Mouse (Mus musculus) frontal cortex, postnatal 14 days (tissue): ENCODE measurements around the gene Nacc2.

Experiments
- DNase-seq, 2 experiments: peaks; one replicate each; pipeline ENCODE4 v3.0.0; 2022; ENCODE audit warnings: low spot score in 2 of 2

Gene Nacc2

DNA sequence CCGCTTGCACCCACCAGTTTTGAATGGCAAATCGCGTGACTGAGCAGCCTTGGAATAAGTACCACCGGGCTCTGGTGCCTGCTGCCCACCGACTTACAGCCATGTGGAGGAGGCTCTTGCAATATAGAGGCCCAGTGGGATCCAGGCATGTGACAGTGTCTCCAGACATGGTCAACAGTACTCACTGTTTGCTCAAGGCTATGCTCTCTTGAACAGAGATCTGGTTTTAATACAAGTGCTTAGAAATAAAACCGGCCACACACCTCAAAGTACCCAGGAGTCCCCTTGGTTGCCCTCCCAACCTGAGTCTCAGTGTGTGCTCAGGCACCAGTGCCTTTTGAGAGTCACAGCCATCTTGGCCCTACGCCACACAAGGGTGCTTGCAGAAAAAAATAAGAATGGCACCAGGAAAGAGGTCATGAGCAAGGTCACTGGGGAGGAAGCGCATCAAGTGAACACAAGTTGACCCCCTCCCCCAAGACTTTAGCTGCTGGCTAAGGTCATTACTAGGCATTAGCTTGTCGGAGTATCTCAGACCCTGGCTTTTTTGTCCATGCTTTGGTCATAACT is at the start of gene Nacc2:
TSS of gene Nacc2 (minus strand) at position 142 of the 570 bp plus-strand sequence.
- DNase-seq = no peak

DNA sequence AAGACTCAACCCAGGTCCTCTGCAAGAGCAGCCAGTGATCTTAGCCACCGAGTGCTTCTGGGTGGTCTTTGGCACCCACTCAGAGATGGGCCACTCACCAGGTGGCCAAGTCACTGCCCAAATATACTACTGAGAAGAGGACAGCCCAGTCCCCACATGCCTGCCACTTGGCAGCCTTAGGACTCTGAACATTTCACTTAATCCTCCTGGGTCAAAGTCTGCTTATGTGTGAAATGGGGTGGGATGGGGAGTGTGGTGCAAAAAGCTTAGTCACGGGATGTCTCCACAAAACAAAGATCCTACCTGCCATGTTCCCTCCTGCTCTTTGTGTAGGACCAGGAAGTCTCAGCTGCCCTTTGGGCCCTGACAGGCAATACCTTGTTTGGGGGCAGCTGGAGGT is 49.1 kb upstream of the Nacc2 start:
- no peak for DNase-seq

DNA sequence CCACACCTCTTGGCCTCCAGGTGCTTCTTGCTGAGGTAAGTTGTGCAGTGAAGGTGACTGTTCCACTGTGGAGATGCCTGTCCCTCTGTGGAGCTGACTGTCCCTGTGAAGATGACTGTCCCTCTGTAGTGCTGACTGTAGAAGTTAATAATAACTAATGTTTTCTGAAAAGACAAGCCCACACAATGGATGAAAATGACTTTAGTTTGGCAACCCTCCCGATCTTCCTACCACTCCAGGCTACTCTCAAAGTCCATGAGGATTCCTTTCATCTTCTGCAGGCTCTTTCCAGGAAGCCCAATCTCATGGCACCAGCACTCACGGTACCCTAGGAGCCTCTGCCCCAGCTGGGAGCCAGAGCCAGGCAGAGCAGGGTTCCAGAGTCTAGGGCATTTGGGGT is 47.4 kb upstream of the Nacc2 start:
- no peak for DNase-seq

DNA sequence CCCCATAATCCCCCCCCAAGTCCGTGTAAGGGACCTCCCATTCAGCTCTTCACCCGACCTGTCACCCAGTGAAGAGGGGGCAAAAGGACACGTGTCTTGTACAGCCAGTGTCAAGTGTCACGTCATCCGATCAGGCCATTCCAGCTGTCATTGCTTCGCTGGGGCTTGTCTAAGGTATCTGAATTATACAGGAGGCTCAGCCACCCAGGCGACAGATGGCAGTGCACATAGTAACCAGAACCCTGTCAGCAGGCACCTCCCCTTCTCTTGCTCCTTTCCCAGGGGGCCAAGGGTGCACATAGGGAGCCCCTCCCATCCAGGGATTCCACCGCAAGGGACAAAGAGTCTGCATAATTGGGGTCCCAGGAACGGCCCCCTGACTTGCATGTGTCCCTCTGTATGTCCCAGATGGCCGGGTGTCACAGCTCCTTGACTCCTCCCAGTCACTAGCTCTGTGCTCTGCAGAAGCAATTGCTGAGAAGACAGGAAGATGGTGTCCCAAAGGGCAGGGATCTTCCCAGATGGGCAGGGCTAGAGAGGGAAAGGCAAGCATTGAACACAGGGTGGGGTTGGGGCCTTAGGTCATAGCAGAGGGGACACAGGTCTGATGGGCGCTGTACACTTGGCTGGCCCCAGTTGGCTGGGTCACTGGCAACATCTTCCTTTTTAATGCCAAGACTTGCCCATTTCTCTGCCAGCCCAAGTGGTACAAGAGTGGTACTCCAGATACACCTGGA is 46.0 kb upstream of the Nacc2 start:
- no peak for DNase-seq

DNA sequence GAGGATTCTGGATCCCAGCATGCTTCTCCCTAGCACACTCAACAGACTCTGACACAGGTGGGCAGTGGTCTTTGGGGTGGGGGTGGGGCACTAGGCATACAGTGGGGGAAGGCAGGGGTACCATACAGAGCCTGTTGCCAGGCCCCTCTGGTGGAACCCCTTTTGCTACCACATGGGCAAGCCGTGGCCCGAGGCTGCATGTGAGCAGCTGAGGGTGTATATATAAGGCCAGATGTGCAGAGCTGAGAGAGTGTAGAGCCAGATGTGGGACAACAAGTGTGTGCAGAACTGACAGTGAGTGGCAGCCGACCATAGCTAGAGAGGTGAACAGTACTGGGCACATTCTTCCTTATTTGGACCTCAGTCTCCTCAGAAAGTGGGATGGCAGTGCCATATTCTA is 43.9 kb upstream of the Nacc2 start:
- DNase-seq = no peak

DNA sequence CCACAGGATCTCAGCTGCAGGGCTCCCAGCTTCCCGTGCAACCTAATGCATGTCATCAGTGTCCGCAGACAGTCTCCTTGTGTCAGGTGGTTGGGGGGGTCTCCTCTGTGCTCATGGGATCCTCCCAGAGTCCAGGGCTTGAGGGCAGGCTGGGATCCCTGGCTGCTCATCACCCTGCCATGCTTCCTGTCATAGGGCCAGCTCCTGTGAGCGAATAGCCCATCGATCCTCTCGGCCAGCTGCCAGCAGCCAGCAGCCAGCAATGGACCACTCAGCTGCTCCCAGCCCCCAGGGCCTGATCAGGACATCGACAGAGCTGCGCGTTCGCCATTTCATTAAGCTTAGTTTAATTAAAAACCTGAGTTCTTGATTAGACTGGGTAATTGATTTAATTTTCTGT is 35.0 kb upstream of the Nacc2 start:
- DNase-seq = no peak

DNA sequence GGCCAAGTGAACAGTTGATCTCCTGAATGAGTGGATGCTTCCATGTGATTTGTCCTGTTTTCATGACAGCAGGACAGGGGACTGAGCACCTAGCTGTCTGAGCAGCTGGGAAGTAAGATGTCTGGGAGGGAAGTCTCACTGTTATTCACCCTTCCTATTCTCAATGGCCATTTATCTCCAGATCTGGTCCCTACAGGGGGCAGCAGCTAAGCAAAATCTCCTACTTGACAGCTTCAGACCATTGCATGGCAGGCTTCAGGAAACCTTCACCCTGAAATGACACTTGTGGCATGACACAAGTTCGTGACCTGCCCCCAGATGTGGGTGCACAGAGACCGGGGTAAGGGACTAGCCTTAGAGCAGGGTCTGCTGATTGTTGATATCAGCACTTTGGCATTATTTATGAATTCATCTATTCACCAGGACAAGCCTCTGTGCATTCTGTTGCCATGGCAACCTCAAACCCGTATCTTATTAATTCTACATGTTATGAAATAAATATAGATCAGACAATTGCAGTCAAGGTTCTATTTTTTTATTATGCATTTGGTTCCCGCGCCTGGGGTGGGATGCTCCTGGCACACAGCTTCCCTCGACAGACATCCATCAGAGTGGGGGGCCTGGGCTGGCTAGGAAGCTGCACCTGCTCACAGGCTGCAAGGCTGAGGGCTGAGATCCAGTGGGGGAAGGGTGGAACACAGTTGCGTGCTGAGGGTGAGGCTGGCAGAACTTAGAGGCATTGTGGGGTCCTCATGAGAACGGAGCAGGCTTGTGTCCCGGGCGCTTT is 33.4 kb upstream of the Nacc2 start:
- peak in 1 of 2 experiments; percentile 13 for DNase-seq

DNA sequence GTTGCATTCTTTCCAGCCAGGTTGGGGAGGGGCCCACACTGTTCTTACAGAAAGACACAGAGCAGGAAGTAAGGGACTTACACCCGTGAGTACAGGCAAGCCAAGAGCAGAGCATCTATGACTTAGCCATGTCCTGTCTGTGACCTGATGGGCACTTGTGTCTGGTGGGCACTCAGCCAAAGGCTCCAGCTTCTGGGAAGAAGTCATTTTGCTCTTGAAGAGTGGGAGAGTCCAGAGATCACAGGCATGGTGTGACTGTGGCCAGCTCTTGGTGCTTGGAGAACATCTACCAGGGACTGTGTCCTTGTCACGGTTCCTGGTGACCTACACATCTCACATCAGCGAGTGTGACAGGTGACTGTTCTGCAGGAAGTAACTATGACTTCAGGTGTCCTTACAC is 32.7 kb upstream of the Nacc2 start:
- DNase-seq = no peak

DNA sequence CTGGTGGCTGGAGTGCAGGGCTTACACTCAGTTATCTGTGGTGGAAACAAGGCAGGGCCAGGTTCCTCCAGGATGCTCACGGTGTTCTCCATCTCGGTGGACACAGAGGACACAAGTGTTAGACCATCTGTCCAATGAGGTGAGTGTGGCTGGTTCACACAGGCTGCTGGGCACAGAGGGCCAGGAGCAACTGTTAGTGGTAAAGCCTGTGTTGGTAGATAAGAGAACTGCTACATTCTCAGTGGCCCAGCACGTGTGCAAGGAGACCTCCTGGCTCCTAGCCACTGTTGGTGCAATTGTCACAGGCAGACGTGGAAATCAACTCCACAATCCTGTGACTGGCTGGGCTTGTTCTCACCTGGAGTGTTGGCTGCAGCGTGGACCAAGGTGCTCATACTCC is 31.6 kb upstream of the Nacc2 start:
- DNase-seq = no peak

DNA sequence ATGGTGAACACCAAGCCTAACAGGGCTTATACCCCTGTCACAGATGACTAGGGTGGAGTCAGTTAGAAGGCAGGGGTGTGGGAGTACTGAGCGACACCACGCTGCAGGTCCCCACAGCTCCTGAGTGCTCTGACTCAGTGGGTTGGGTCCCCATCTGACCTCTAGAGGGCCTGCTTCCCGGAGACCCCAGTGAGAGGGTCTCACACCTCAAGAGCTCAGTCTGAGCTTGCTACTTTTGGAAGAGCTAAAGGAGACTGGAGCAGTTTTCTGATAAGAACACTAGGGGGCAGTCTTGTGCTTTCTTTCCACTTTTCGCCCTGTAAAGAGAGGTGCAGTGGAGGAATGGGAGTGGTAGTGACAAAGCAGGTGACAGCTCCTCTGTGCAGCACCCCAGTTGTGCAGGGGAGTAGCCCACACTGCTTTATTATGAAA is 30.9 kb upstream of the Nacc2 start:
- DNase-seq = no peak

DNA sequence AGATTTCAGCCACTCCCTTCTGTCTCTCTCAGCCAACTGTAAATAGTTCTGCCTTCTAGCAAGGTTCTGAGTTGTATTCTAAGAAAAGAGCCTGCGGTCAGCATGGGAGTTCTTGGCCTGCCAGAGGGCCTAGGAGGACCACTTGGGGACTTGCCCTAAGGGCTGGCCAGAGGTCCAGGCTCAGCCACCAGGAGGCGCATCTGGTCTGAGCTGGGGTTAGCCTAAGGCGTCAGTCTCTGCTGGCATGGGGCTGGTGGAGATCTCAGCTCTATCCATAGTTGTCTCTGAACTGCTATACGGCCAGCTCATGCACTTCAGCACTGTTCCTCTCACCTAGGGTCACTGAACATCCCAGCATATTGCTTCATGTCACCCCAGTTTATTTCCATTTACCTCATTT is 30.3 kb upstream of the Nacc2 start:
- no peak for DNase-seq

DNA sequence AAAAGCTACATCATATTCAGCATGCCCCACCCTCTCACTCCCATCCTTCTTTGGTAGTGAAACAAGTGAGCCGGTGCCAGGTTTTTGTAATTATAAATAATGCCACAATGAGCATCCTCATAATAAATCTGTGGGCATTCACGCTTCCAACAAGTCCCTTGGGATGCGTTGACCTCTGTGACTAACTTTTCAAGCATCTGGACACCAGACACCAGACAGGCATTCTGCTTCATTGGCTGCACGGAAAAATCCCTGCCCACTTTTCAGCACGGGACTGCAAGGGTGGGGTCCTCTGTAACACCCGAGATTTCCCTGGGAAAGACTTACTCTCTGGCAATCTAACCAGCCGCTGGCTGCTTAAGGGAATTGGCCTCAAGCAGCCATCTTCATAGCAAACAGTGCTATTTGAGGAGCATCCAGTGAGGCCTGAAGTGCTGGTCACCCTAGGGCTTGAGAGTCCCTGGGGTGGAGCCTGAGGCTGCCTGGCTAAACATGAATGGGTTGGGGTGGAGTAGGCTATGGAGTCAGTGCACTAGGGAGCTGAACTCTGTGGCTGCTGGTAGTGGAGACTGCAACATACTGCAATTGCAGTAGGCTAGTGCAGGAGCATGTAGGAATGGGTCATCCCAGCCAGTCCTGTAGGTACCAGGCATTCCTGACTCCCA is 24.8 kb upstream of the Nacc2 start:
- DNase-seq = no peak

DNA sequence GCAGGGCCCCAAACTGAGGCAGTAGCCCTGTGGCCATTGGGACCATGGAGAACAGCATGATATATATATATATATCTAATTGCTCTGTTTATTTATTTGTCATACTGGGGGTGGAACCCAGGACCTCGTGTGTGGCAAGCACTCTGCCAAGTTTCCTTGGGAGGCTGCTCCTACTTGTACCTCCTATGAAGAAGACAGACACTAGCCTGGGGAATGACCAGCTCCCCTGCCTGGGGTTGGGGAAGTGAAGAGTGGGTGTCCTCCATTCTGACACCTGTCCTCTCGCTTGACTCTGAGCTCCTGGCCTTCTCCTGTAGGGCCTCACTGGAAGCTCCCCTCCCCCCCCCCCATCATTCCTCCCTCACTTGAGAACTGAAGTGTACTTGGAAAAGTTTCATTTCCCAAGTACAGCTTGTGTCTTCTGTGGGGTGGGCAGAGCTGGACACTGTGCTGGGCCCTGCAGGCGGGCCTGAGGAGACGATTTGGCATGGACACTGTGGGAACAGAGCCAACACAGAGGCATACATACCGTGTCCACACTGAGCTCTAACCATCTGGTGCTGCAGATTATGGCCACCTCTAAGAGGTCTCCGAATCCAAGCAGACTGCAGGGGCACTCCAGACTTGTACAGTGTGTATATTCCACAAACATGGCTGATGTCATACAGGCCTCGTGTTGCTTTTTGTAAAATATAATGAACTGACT is 23.5 kb upstream of the Nacc2 start:
- DNase-seq = no peak

DNA sequence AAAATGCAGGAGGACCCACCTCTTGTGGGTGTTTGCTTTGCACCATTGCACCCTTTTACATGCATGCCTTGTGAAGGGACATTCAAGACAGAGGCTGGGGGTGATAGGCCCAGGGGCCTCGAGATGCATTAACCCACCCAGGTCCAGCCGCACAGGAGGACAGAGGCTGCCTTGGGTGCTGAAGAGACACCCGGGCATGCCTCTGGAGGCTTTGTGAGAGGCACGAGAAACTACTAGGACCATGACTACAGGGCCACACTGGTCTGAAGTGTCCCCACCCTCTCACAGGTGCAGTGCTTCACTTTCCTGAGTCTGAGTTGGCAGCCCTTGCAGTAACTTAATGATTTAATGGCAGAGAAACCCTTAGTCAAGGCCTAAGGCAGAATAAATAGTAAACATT is 22.1 kb upstream of the Nacc2 start:
- no peak for DNase-seq

DNA sequence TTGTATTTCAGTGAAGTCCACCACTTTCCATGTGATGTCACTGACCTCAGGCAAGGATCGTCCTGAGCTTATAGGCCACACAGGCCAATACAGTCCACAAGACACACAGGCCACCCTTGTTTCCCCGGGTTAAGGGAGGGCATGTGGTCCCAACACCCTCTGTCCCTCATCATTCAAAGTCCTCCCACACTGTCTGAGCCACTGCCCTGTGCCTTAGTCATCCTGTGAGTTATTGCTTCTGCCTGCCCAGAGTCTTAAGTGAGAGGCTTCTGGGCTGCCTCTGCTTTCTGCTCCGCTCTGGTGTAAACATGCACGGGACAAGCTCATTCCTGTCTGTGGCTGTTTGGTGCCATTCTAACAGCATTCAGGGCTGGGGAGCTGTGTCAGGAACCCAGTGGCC is 21.3 kb upstream of the Nacc2 start:
- DNase-seq = no peak

DNA sequence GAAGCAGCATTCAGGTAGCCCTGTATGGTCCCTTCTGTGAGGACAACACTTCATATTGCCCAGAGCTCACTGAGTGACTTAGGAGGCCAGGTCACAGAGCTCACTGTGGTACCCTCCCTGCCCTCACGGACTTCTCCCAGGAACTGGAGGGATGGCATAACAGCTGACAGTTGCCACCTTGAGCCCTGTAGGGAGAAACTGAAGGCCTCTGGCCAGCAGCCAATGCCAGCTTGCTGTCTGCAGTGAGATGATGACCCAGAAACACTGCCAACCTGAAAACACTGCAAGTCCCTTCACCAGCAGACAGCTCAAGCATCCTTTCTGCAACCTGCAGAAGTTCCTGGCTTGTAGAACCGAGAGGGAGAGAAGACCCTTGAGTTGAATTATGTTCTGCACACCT is 20.5 kb upstream of the Nacc2 start:
- DNase-seq = no peak

DNA sequence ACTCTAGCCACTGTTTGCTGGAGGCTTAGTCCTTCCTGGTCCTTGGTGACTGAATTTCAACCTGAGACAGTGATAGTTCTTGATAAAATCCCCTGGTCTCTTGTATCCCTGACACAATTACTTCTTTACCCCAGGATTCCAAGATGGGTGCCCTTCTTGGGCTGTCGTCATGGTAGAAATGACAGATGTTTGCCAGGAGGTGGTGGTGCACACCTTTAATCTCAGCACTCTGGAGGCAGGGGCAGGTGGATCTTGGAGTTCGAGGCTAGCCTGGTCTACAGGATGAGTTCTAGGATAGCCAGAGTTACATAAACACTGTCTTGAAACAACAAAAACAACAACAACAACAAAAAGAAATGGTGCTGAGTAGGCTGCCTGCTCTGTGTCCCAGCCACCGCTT is 20.0 kb upstream of the Nacc2 start:
- no peak for DNase-seq

DNA sequence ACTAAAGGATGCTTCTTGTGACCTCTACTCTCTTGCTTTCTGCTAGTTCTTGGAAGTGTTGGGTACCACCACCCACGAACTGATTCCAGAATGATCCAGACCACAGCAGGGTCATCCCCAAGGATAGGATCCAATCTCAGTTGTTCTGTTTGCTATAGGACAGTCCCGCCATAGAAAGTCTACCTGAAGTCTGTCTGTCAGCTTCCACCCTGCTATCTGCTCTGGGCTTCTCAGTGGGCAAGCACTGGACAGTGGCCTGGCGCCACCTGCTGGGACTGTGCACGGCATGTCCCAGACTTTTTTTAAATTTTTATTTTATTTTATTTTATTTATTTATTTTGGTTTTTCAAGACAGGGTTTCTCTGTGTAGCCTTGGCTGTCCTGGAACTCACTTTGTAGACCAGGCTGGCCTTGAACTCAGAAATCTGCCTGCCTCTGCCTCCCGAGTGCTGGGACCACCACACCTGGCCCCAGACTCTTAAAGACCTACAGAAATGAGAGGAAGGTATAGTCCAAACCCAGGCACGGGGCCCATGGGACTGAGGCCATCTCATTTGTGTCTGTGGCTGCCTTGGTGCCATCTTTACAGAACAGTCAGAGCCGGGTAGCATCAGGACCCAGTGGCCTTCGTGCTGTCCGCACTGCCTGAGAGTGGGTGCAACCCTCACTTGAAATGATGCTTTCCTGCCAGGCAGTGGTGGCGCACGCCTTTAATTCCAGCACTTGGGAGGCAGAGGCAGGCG is 19.0 kb upstream of the Nacc2 start:
- DNase-seq = no peak

DNA sequence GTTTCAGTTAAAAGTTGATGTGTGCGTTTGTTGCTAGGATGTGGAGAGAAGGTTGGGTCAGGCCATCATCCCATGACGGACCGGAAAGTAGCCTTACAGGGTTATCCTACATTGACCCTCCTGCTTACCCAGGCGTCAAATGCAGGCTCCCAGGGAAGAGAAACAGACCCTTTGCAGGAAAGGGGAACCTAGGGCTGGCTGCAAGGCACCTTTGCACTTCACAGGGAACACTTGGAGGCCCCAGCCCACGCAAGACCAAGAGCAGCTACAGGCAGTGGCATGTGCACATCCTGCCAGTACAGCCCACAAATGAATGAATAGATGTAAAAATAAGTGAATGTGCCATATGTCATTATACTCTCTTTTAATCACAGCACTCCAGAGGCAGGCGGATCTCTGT is 17.9 kb upstream of the Nacc2 start:
- DNase-seq = no peak

DNA sequence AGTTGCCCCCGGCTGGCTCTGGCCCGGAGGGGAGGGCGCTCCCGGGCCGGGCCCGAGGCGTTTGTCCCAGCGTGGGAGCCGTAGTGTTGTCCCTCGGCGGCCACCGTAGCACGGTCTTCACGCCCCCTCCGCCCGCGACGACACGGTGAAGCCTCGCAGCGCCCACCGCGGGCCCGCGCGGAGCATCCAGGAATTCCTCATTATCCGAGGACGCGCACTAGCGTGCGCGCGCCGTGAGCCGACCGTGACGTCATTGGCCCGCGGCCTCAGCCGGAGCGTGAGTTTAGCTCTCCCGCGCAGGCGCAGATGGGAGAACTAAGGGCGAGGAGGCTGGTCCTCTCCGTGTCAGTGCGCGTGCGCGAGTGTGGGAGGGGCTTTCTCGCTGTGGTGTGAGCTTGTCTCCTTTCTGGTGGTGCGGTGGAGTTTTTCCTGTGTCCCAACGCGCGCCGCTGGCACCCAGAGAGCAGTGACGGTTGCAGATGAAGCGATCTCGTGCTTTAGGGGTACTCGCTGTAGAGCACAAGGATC is 17.3 kb upstream of the Nacc2 start:
- DNase-seq = peak; percentile 99 to 100
